Mouse (Mus musculus): Measurements from ENCODE around the gene Galnt4.

Galnt4 gene

DNA sequence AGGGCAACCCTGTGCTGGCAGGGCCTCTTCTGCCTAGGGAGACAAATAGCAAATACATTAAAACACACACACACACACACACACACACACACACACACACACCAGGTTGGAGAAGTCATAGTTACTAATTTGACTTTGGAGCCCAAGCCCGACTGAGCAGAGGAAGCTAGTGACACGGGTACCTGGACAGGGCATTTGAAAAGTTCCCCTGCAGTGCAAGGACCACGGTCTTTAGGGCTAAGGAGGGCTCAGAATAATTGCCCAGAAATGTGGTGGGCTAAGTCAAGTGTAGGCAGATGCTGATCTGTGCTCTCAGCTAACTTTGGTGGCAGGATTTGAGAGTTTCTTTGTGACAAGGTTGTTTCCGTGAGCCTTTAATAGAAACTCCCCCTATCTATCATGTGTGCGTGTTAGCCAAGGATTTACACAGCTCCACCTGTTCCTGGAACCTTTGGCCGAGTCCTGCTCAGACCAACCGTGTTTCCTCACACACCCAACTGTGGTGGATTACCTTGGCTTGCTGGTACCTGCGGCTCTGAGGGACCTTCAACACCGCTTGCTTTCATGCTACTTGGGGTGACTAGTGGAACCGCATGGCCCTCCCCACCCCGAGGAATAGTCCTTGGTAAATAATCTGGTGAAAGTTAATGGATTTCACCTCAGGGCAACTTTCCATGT is 24.8 kb downstream of the Galnt4 start:
- Histone ChIP-seq H3K27me3 (ENCODE audit: insufficient read depth, low read length) (no peaks in the 10 kb centered on the region), H3K9me3 (ENCODE audit: low read length) (no peaks in the 10 kb centered on the region), H3K36me3 (ENCODE audit: insufficient read depth, low read length) (peaks cover 4% of the 10 kb centered on the region; the same call in 1 of the 2 replicates), H3K4me3 (replicated peaks; ENCODE audit: low read length) (no peak overlapping the region), H3K4me1 (replicated peaks; ENCODE audit: low read depth, low read length) (peaks cover 10% of the 10 kb centered on the region)
- TF ChIP-seq CTCF (conservative IDR thresholded peaks at IDR 0.05; ENCODE audit: low read length) (no peak), NANOG (IDR thresholded peaks at IDR 0.05; ENCODE audit: borderline replicate concordance, low read length) (no peak), POU5F1 (IDR thresholded peaks at IDR 0.05; ENCODE audit: borderline replicate concordance, low read length) (no peak)

GRCm38 (mm10) chr10:99133321-99133875 is 25.4 kb downstream of the Galnt4 start:
- no peak overlapping the region for H3K4me3 ChIP-seq (replicated peaks; ENCODE audit: low read length)
- H3K4me1 ChIP-seq (replicated peaks; ENCODE audit: low read depth, low read length): peaks cover 9% of the 10 kb centered on the region
- no peaks in the 10 kb centered on the region for H3K9me3 ChIP-seq (ENCODE audit: low read length)
- H3K36me3 ChIP-seq (ENCODE audit: insufficient read depth, low read length): peaks cover 4% of the 10 kb centered on the region; the same call in 1 of the 2 replicates
- no peaks in the 10 kb centered on the region for H3K27me3 ChIP-seq (ENCODE audit: insufficient read depth, low read length)
- no peak for TF ChIP-seq CTCF (conservative IDR thresholded peaks at IDR 0.05; ENCODE audit: low read length)
- no peak for TF ChIP-seq NANOG (IDR thresholded peaks at IDR 0.05; ENCODE audit: borderline replicate concordance, low read length)
- no peak for TF ChIP-seq POU5F1 (IDR thresholded peaks at IDR 0.05; ENCODE audit: borderline replicate concordance, low read length)

DNA sequence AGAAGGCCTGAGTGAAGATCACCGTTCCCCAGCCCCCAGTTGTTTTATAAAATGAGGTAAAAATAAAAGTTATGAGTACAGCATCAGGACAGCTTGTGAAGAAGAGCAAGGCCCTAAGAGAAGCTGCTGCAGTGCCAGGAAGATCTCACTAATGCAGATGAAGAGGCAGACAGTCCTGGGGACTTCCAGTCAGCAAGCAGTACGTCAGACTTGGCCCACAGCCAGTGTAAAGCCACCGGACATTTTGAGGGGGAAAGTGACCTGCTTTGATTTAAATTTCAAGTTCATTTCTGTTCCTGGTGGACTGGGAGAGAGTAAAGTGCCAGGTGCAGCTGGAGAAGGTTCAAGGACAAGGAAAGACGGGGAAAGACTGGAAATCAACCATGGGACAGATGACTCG is 28.4 kb downstream of the Galnt4 start:
- Histone ChIP-seq H3K4me3 (replicated peaks; ENCODE audit: low read length) (no peak overlapping the region), H3K36me3 (ENCODE audit: insufficient read depth, low read length) (peaks cover 4% of the 10 kb centered on the region; the same call in 1 of the 2 replicates), H3K9me3 (ENCODE audit: low read length) (no peaks in the 10 kb centered on the region), H3K27me3 (ENCODE audit: insufficient read depth, low read length) (no peaks in the 10 kb centered on the region), H3K4me1 (replicated peaks; ENCODE audit: low read depth, low read length) (peaks cover 9% of the 10 kb centered on the region)
- TF ChIP-seq CTCF (conservative IDR thresholded peaks at IDR 0.05; ENCODE audit: low read length): no peak
- no peak for TF ChIP-seq NANOG (IDR thresholded peaks at IDR 0.05; ENCODE audit: borderline replicate concordance, low read length)
- no peak for TF ChIP-seq POU5F1 (IDR thresholded peaks at IDR 0.05; ENCODE audit: borderline replicate concordance, low read length)

DNA sequence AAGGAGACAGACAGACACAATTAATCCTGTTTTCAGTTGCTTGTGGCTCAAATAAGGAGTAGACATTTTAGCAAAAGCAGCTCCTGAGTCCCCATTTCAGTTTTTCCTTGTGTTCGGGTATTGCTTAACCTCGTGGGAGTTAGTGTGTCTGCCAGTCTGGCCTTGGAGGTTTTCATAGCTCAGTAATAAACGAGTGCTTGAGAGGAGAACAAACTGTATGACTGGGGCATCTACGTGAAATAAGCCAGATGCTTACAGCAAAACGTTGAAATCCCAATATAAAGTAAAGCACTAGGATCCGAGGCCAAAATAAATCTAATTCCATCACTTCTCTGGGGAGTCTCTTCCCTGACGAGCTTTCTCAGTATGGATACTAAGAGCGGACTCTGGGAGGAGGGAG is 37.7 kb downstream of the Galnt4 start:
- no peak for TF ChIP-seq NANOG (IDR thresholded peaks at IDR 0.05; ENCODE audit: borderline replicate concordance, low read length)
- no peak for TF ChIP-seq CTCF (conservative IDR thresholded peaks at IDR 0.05; ENCODE audit: low read length)
- TF ChIP-seq POU5F1 (IDR thresholded peaks at IDR 0.05; ENCODE audit: borderline replicate concordance, low read length): no peak
- Histone ChIP-seq H3K27me3 (ENCODE audit: insufficient read depth, low read length) (no peaks in the 10 kb centered on the region), H3K4me3 (replicated peaks; ENCODE audit: low read length) (no peak overlapping the region), H3K9me3 (ENCODE audit: low read length) (no peaks in the 10 kb centered on the region), H3K4me1 (replicated peaks; ENCODE audit: low read depth, low read length) (no peaks in the 10 kb centered on the region), H3K36me3 (ENCODE audit: insufficient read depth, low read length) (0 out of 2 replicates have a peak, but pooled peaks cover 3% of the 10 kb centered on the region)

DNA sequence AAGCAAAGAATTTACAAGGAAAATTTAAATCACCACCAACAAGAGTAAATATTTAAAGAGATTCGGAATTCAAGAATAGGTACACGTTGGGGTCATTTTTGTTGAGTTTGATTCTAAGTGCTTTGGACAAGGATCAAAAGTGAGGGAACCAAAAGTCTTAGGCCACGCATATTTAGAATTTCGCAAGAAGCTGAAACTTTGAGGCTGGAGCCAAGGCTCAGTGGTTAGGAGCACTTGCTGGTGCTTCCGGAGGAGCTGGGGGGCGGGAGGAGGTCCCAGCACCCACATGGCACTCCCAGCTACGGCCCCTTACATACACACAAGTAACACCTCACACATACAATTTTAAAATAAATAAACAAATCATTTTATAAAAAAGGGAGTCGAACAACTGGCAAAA is 38.6 kb downstream of the Galnt4 start:
- H3K9me3 ChIP-seq (ENCODE audit: low read length): no peaks in the 10 kb centered on the region
- H3K27me3 ChIP-seq (ENCODE audit: insufficient read depth, low read length): no peaks in the 10 kb centered on the region

DNA sequence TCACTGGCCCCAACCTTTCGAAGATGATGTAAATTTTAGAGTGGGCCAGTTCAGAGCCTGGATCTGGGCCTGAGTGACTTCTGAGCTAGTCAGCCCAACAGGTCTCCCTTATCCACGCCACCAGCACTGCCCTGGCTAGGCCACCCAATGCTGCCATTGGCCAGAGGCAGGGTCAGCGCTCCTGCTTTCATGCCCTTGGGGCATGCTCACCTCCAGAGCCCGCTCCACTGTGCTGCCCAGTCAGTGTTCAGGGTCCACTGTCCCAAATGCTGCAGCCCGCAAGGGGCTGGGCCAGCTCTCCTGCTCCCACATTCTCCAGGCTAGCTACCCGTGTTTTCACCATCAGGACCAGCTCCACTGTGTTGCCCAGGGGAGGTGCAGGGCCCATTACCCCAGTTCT is 42.1 kb downstream of the Galnt4 start:
- no peaks in the 10 kb centered on the region for H3K9me3 ChIP-seq (ENCODE audit: low read length)
- TF ChIP-seq POU5F1 (IDR thresholded peaks at IDR 0.05; ENCODE audit: borderline replicate concordance, low read length) (no peak), CTCF (conservative IDR thresholded peaks at IDR 0.05; ENCODE audit: low read length) (no peak), NANOG (IDR thresholded peaks at IDR 0.05; ENCODE audit: borderline replicate concordance, low read length) (no peak)
- H3K27me3 ChIP-seq (ENCODE audit: insufficient read depth, low read length): no peaks in the 10 kb centered on the region
- H3K36me3 ChIP-seq (ENCODE audit: insufficient read depth, low read length): 0 out of 2 replicates have a peak, but pooled peaks cover 3% of the 10 kb centered on the region
- H3K4me3 ChIP-seq (replicated peaks; ENCODE audit: low read length): no peak overlapping the region
- no peaks in the 10 kb centered on the region for H3K4me1 ChIP-seq (replicated peaks; ENCODE audit: low read depth, low read length)

More for the DNA sequence above, 38.6 kb downstream of the Galnt4 start:
- Histone ChIP-seq H3K36me3 (ENCODE audit: insufficient read depth, low read length) (0 out of 2 replicates have a peak, but pooled peaks cover 3% of the 10 kb centered on the region), H3K4me3 (replicated peaks; ENCODE audit: low read length) (no peak overlapping the region), H3K4me1 (replicated peaks; ENCODE audit: low read depth, low read length) (no peaks in the 10 kb centered on the region)
- TF ChIP-seq NANOG (IDR thresholded peaks at IDR 0.05; ENCODE audit: borderline replicate concordance, low read length) (no peak), POU5F1 (IDR thresholded peaks at IDR 0.05; ENCODE audit: borderline replicate concordance, low read length) (no peak), CTCF (conservative IDR thresholded peaks at IDR 0.05; ENCODE audit: low read length) (no peak)

GRCm38 (mm10) chr10:99151580-99151979 is 43.6 kb downstream of the Galnt4 start:
- H3K9me3 ChIP-seq (ENCODE audit: low read length): no peaks in the 10 kb centered on the region
- H3K27me3 ChIP-seq (ENCODE audit: insufficient read depth, low read length): no peaks in the 10 kb centered on the region
- H3K4me3 ChIP-seq (replicated peaks; ENCODE audit: low read length): no peak overlapping the region
- H3K36me3 ChIP-seq (ENCODE audit: insufficient read depth, low read length): 0 out of 2 replicates have a peak, but pooled peaks cover 3% of the 10 kb centered on the region
- TF ChIP-seq POU5F1 (IDR thresholded peaks at IDR 0.05; ENCODE audit: borderline replicate concordance, low read length) (no peak), CTCF (conservative IDR thresholded peaks at IDR 0.05; ENCODE audit: low read length) (no peak), NANOG (IDR thresholded peaks at IDR 0.05; ENCODE audit: borderline replicate concordance, low read length) (no peak)
- H3K4me1 ChIP-seq (replicated peaks; ENCODE audit: low read depth, low read length): no peaks in the 10 kb centered on the region

GRCm38 (mm10) chr10:99152063-99152462 is 44.1 kb downstream of the Galnt4 start:
- Histone ChIP-seq H3K36me3 (ENCODE audit: insufficient read depth, low read length) (0 out of 2 replicates have a peak, but pooled peaks cover 3% of the 10 kb centered on the region), H3K27me3 (ENCODE audit: insufficient read depth, low read length) (no peaks in the 10 kb centered on the region), H3K9me3 (ENCODE audit: low read length) (no peaks in the 10 kb centered on the region), H3K4me1 (replicated peaks; ENCODE audit: low read depth, low read length) (no peaks in the 10 kb centered on the region), H3K4me3 (replicated peaks; ENCODE audit: low read length) (no peak overlapping the region)
- TF ChIP-seq POU5F1 (IDR thresholded peaks at IDR 0.05; ENCODE audit: borderline replicate concordance, low read length): no peak
- peak; percentile 27; the same call in 1 of the 2 replicates for TF ChIP-seq CTCF (conservative IDR thresholded peaks at IDR 0.05; ENCODE audit: low read length)
